Mouse (Mus musculus): ENCODE measurements at regions not wholly inside any gene's neighbourhood (a gene's known extent, or its start where the extent isn't known, plus 50 kb on each side); places are given as distances from the start of the nearest gene placed in this dataset.

- no peak for DNase-seq (ENCODE audit: low read depth)
Observed at GRCm38 (mm10) chr11:6785471-6785870, 52.0 kb downstream of the Gm11983 start.

DNA sequence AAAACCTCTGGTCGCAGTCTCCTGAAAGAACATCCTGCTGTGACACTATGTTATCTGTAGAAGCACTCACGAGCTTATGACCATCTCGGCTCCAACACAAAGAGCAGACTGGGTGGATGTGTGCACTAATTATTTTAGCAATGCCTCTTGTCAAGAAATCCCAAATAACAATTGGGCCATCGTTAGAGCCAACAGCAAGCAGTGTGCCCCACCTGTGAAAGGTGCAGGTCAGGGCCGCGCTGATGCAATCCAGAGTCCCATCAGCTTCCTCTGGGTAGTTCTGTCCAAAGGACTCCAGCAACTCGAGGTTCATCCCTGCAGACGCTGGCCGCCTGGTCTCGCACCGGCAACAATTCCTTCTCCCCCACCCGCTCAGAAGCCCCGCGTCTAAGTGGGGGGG, 54.6 kb downstream of the Gm11983 start:
- DNase-seq (ENCODE audit: low read depth) = no peak

GRCm38 (mm10) chr11:6779752-6780151, 57.7 kb downstream of the Gm11983 start:
- no peak for DNase-seq (ENCODE audit: low read depth)

DNA sequence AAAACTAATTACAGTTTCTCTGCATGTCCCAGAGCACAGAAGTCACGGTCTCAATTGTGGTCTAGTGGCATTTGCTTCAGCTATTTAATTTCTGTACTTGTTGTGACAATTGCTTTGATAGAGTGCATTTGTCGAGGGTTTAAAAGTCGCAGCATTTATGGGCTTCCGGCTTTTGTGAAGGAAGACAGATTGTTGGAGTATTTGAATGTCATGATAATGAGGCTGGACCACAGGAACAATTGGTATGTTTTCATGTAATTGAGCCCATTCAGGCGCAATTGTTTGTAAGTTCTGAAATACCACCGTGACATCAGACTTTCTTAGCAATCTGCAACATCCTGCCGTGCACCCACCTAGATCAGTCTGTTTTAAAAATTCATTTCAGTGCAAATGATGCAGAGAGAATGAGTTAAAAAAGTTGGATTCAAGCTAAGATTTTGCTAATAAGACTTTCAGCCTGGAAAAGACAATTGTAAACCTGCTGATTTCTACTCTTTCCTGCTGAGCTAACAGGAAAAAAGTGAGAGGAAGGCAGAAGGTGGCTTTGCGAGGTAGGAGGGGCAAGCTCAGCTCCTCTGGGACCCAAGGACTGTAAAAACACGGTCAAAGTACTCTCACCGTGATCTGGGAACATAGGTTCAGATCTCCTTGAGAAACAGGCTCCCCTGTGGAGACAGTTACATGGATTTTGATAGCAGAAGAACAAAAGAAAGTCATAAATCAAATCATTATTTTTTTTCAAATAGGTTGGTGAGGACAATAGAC, 58.7 kb downstream of the Gm11983 start:
- no peak for DNase-seq (ENCODE audit: low read depth)

DNA sequence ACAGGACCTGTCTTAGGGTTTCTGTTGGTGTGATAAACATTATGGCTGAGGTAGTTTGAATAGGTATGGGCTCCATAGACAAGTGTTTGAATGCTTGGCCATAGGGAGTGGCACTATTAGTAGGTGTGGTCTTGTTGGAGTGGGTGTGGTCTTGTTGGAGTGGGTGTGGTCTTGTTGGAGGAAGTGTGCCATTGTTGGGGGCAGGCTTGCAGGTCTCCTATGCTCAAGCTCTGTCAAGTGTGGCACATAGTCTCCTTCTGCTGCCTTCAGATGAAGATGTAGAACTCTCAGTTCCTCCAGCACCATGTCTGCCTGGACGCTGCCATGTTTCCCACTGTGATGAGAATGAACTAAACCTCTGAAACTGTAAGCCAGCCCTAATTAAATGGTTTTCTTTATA, 59.9 kb downstream of the Gm11983 start:
- DNase-seq (ENCODE audit: low read depth) = no peak

- DNase-seq (ENCODE audit: low read depth) = no peak
Observed at GRCm38 (mm10) chr11:6774656-6775055, 62.8 kb downstream of the Gm11983 start.

- DNase-seq (ENCODE audit: low read depth) = no peak
Observed at GRCm38 (mm10) chr11:6773951-6774350, 63.5 kb downstream of the Gm11983 start.

DNA sequence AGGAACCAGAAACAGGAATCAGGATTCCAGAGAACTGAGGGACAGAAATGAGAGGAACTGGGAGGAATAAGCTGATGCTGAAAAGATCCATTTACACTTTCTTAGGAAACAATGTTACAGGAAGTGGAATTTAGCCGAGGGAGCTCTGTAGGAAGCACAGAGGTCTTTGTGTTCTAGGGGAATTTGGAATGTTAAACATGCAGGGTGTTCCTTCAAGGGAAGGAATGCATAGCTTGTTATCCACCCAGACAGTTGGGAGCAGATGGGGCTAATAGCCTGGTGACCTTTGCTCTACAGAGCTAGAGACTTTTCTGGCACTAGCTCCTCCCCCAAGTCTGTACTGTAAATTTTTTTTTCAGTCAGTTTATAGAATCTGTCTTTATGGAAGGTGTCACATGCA, 64.1 kb downstream of the Gm11983 start:
- DNase-seq (ENCODE audit: low read depth) = no peak

DNA sequence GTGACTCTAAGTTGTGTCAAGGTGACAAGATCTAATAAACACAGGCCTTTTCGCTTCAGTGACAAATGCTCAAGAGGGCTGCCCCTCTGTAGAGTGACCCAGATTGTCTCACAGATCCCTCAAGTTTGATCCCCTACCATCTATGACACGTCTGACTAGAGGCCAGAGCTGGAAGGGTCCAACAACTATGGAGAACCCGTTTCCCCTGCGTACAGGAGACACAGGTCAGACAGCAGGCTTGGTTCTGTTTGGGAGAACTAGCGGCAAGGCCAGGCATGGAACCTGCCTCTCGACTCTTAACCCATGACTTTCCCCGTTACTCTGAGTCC, 68.1 kb downstream of the Gm11983 start:
- DNase-seq (ENCODE audit: low read depth) = no peak

DNA sequence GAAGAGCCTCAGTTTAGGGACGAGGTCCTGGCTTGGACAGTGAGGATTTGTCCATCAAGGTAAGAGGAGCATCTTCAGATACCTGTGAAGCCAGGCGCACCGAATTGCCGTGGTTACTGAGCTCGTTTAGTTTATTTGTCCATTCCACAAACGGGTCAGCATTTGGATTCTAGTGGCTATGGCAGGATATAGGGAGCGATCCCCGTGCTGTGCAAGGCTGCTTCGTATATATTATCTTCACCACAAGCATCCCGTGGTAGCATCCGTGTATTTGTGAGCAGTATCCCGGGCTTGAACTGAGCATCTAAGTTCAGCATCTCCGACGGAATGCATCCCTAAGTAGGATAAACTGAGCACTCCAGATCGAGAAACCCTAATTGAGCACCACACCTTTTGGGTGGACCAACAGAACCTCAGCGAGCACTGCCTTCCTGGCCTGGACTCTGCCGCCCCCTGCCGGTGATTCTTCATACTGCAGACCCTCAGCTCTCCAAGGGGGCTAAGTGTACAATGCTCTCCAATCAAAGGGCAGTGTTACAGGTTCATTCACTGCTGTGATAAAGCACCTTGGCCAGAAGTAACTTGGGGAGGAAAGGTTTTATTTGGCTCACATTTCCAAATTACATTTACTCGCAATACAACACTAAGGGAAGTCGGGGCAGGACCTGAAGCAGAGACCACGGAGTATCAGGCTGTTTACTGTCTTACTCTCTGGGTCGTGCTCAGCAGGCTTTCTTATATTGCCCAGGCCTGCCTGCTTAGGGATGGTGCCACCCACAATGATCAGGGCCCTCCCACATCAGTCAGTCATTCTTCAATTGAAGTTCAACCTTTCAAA, 68.6 kb downstream of the Gm11983 start:
- DNase-seq (ENCODE audit: low read depth) = peak; percentile 26

GRCm38 (mm10) chr11:6766725-6767124, 70.7 kb downstream of the Gm11983 start:
- DNase-seq (ENCODE audit: low read depth) = no peak

DNA sequence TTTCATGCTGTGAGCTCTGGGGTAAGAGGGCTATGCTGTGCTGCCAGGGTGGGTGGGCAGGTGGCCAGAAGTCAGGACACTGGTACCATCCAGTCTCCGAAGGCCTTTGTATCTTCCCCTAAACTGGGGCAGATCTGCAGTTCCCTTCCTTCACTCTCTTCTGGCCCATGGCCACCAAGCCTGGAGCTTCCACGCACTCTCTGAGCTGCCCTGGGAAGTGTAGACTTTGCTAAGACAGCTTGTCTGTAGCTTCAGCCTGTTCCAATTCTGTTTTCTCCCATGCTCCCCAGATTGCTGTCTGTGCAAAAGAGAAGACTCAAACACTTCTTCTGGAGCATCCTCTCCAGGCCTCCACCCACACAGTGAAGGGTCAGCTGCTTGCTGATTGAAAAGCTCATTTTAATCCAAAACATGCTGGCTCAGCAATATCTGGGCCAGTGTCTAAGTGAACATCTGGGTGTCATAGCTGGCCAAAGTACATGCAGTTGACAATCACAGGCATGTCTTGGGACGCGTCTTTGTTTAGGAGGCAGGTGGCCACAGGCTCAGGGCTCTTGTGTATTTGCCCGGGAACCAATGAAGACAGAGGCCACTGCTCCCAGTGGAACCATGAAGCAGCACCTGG, 72.0 kb downstream of the Gm11983 start:
- no peak for DNase-seq (ENCODE audit: low read depth)

GRCm38 (mm10) chr11:6764186-6764585, 73.3 kb downstream of the Gm11983 start:
- DNase-seq (ENCODE audit: low read depth) = no peak

DNA sequence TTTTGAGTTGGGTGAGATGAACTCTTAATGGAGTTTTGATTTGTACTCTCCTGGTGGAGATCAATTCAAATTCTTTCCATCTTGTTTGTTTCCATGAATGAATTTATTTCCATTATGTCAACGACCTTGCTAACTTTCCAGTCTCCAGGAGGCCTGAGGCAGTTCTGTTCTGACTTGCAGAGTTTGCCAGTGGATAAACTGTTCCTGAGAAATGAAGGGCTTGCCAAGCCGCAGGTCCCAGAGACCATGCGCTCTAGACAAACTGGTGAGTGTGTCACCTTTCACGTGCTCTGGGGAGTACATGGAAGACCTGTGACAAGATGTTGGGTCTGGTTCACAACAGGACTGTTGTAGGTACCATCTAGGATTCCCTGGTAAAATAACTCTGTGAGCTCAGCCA, 74.5 kb downstream of the Gm11983 start:
- no peak for DNase-seq (ENCODE audit: low read depth)

DNA sequence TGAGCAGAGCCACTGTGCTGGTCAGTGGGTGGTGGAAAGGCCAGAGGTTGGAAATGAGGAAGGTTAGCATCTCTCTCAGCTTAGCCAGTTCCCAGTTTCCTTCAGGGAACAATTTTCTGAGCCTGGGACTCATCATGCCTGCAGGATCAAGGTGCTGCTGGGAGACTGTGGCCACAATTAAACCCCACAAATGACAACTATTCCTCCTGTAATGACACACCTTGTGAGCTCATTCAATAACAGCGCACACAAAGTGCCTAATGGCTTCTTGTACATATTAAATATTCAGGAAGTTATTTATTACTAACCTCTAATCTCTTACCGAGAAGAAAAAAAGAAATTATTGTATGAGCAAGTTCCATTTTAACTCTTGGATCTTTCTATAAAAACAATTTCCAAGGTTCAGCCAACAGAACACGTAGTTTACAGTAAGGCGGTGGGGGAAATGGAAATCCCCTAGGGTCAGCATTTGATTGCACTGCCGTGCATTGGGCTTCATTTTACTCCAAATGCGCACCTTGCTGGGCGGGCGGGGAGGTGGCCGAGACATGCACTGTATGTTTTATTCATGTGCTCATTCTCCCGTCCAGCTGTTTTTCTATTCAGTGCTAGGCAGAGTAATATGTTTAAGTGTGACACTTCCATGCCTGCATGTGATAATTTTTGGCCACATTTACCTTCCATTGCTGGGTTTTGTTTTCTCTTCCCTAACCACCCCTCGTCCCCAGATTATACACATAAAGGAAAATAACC, 75.4 kb downstream of the Gm11983 start:
- DNase-seq (ENCODE audit: low read depth) = no peak

DNA sequence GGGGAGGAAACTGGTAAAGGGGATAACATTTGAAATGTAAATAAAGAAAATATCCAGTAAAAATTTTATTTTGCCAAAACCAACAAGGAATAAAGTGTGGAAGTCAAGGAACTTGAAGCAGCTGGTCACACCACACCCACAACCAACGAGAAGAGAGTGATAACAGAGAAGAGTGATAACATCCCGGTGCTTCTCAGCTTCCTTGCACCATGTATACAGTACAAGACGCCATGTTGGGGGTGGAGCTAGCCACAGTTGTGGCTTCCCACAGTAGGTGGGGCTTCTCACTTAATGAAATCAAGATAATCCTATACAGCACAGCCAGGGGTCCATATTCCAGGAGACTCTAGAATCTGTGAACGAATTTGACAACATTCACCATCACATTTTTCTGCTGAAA, 77.9 kb downstream of the Gm11983 start:
- no peak for DNase-seq (ENCODE audit: low read depth)

DNA sequence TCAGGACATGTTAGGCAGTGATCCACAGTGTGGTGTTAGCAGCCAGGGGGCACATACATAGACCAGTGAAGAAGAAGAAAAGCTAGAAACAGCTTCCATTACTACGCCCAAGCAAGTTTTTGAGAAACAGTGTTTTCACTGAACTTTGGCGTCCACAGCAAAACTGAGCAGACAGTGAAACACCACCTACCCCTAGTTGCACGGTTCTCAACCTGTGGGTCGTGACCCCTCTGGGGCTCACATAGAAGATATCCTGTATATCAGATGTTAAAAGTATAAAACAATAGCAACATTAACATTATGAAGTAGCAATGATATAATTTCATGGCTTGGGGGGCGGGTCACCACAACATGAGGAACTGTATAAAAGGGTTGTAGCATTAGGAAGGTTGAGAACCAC, 81.1 kb downstream of the Ramp3 start:
- no peak for DNase-seq (ENCODE audit: low read depth)

GRCm38 (mm10) chr11:6738581-6738980, 80.3 kb downstream of the Ramp3 start:
- no peak for DNase-seq (ENCODE audit: low read depth)

- DNase-seq (ENCODE audit: low read depth) = no peak
Observed at GRCm38 (mm10) chr11:6738163-6738562, 79.8 kb downstream of the Ramp3 start.

GRCm38 (mm10) chr11:6734746-6735430, 76.6 kb downstream of the Ramp3 start:
- no peak for DNase-seq (ENCODE audit: low read depth)

- DNase-seq (ENCODE audit: low read depth) = no peak
Observed at GRCm38 (mm10) chr11:6731505-6731904, 73.2 kb downstream of the Ramp3 start.
